Mouse (Mus musculus) thymus, adult 2 months (tissue): ENCODE data around the gene 1810010H24Rik.

Experiments
- CTCF ChIP-seq: fragments of 200-500 bp; IDR thresholded peaks from 2 replicates; pipeline ENCODE4 v1.5.1; 2012; ENCODE audit warnings: mild to moderate bottlenecking, control low read depth, low read length, moderate library complexity, borderline replicate concordance; ENCODE audit not compliant: control insufficient read depth, poor library complexity, insufficient read depth; ENCODE audit errors: extremely low read depth
- POLR2A ChIP-seq: fragments of 200-500 bp; IDR thresholded peaks from 2 replicates; pipeline ENCODE4 v1.6.1; 2012; ENCODE audit warnings: mild to moderate bottlenecking, low read length, control low read depth, moderate library complexity; ENCODE audit not compliant: control insufficient read depth, poor library complexity, insufficient read depth; ENCODE audit errors: extremely low read depth

- no peak for TF ChIP-seq POLR2A
- no peak for TF ChIP-seq CTCF
Measured at GRCm38 (mm10) chr11:107019318-107019717, 6.2 kb upstream of the 1810010H24Rik start.
